Mouse (Mus musculus) MEL (cell line): Measurements from ENCODE around the gene Nars2. TPM values are rescaled to one million over a fixed set of nuclear protein-coding genes. Genes with fewer than 3 reads are reported as not detected.

Experiments
- DNase-seq: peaks from one replicate; pipeline ENCODE4 v3.0.0; 2011; ENCODE audit warnings: low read depth, low spot score
- H3K27ac ChIP-seq: 2 replicates; pipeline ENCODE4 v1.5.1; 2012; ENCODE audit warnings: low read depth, mild to moderate bottlenecking, control low read depth, low read length, moderate library complexity; ENCODE audit not compliant: control insufficient read depth
- H3K27me3 ChIP-seq, 2 experiments: fragments of 150-350 bp in 1 of 2; sonication (generic) in 1 of 2; 2 replicates each; pipeline ENCODE4 v1.6.1; 2012; ENCODE audit warnings: low read length in 2 of 2, mild to moderate bottlenecking in 2 of 2, improper control_type of control experiment in 1 of 2, moderate library complexity in 1 of 2; ENCODE audit not compliant: insufficient read depth in 2 of 2, control insufficient read depth in 1 of 2
- H3K36me3 ChIP-seq, 2 experiments: 2 replicates each; pipeline ENCODE4 v1.6.1; 2012 to 2014; ENCODE audit warnings: low read length in 2 of 2, improper control_type of control experiment in 1 of 2, inconsistent platforms in 1 of 2, mild to moderate bottlenecking in 1 of 2; ENCODE audit not compliant: insufficient read depth in 2 of 2, control insufficient read depth in 1 of 2
- H3K4me1 ChIP-seq, 2 experiments: fragments of 150-350 bp in 1 of 2; sonication (generic) in 1 of 2; 2 replicates each; pipeline ENCODE4 v1.6.1; 2012; ENCODE audit warnings: low read length in 2 of 2, improper control_type of control experiment in 1 of 2, mild to moderate bottlenecking in 1 of 2; ENCODE audit not compliant: insufficient read depth in 2 of 2, control insufficient read depth in 1 of 2
- H3K4me3 ChIP-seq, 2 experiments: fragments of 150-350 bp in 1 of 2; sonication (generic) in 1 of 2; 2 replicates each; pipeline ENCODE4 v1.5.1; 2012; ENCODE audit warnings: low read depth in 2 of 2, low read length in 2 of 2, mild to moderate bottlenecking in 2 of 2, moderate library complexity in 2 of 2, control low read depth in 1 of 2, improper control_type of control experiment in 1 of 2; ENCODE audit not compliant: control insufficient read depth in 1 of 2, insufficient read depth in 1 of 2
- H3K79me2 ChIP-seq: 2 replicates; pipeline ENCODE4 v1.6.1; 2012; ENCODE audit warnings: mild to moderate bottlenecking, low read length, moderate library complexity; ENCODE audit not compliant: control insufficient read depth, poor library complexity, insufficient read depth
- H3K9ac ChIP-seq: 2 replicates; pipeline ENCODE4 v1.6.1; 2012; ENCODE audit warnings: low read depth, mild to moderate bottlenecking, control low read depth, low read length, moderate library complexity; ENCODE audit not compliant: control insufficient read depth, poor library complexity, severe bottlenecking
- H3K9me3 ChIP-seq: fragments of 150-350 bp; sonication (generic); replicated peaks from 2 replicates; pipeline ENCODE4 v1.6.1; 2012; ENCODE audit warnings: mild to moderate bottlenecking, low read length, improper control_type of control experiment, moderate library complexity; ENCODE audit not compliant: insufficient read depth
- BHLHE40 ChIP-seq: IDR thresholded peaks from 2 replicates; pipeline ENCODE4 v1.6.1; 2012; ENCODE audit warnings: low read depth, mild to moderate bottlenecking, inconsistent platforms, low read length, improper control_type of control experiment, borderline replicate concordance
- CHD1 ChIP-seq: IDR thresholded peaks from 2 replicates; pipeline ENCODE4 v1.6.1; 2012; ENCODE audit warnings: low read depth, mild to moderate bottlenecking, inconsistent platforms, low read length, improper control_type of control experiment
- CHD2 ChIP-seq: IDR thresholded peaks from 2 replicates; pipeline ENCODE4 v1.6.1; 2011; ENCODE audit warnings: low read length, improper control_type of control experiment
- E2F4 ChIP-seq: IDR thresholded peaks from 2 replicates; pipeline ENCODE4 v1.6.1; 2011; ENCODE audit warnings: low read depth, low read length, improper control_type of control experiment, borderline replicate concordance
- EP300 ChIP-seq, 2 experiments: IDR thresholded peaks; 2 replicates each; pipeline ENCODE4 v1.6.1; 2011; ENCODE audit warnings: improper control_type of control experiment in 2 of 2, low read length in 2 of 2, low read depth in 1 of 2, mild to moderate bottlenecking in 1 of 2
- ETS1 ChIP-seq: IDR thresholded peaks from 2 replicates; pipeline ENCODE4 v1.6.1; 2012; ENCODE audit warnings: low read depth, mild to moderate bottlenecking, inconsistent platforms, low read length, improper control_type of control experiment, moderate library complexity
- GABPA ChIP-seq: IDR thresholded peaks from 2 replicates; pipeline ENCODE4 v1.6.1; 2012; ENCODE audit warnings: low read depth, mild to moderate bottlenecking, inconsistent platforms, low read length, improper control_type of control experiment, moderate library complexity
- GATA1 ChIP-seq: IDR thresholded peaks from 2 replicates; pipeline ENCODE4 v1.6.1; 2011; ENCODE audit warnings: low read depth, low read length, improper control_type of control experiment
- HCFC1 ChIP-seq: IDR thresholded peaks from 2 replicates; pipeline ENCODE4 v1.6.1; 2012; ENCODE audit warnings: low read depth, mild to moderate bottlenecking, inconsistent platforms, low read length, improper control_type of control experiment, moderate library complexity
- JUND ChIP-seq: IDR thresholded peaks from 2 replicates; pipeline ENCODE4 v1.6.1; 2011; ENCODE audit warnings: low read depth, mild to moderate bottlenecking, improper control_type of control experiment, low read length
- KAT2A ChIP-seq: conservative IDR thresholded peaks from 2 replicates; pipeline ENCODE4 v1.6.1; 2012; ENCODE audit warnings: low read depth, low read length, improper control_type of control experiment, inconsistent platforms
- MAFK ChIP-seq: IDR thresholded peaks from 2 replicates; pipeline ENCODE4 v1.6.1; 2011; ENCODE audit warnings: low read depth, mild to moderate bottlenecking, low read length, improper control_type of control experiment, borderline replicate concordance
- MAX ChIP-seq: IDR thresholded peaks from 2 replicates; pipeline ENCODE4 v1.6.1; 2011; ENCODE audit warnings: low read length, improper control_type of control experiment
- MAZ ChIP-seq: IDR thresholded peaks from 2 replicates; pipeline ENCODE4 v1.6.1; 2012; ENCODE audit warnings: low read depth, mild to moderate bottlenecking, inconsistent platforms, low read length, improper control_type of control experiment
- MEF2A ChIP-seq: IDR thresholded peaks from 2 replicates; pipeline ENCODE4 v1.6.1; 2014; ENCODE audit warnings: low read depth, mild to moderate bottlenecking, inconsistent platforms, low read length, improper control_type of control experiment; ENCODE audit not compliant: poor library complexity, insufficient replicate concordance, severe bottlenecking; ENCODE audit errors: extremely low read depth
- MXI1 ChIP-seq: IDR thresholded peaks from 2 replicates; pipeline ENCODE4 v1.6.1; 2011; ENCODE audit warnings: mild to moderate bottlenecking, low read depth, low read length, improper control_type of control experiment
- MYB ChIP-seq: IDR thresholded peaks from 2 replicates; pipeline ENCODE4 v1.6.1; 2011; ENCODE audit warnings: mild to moderate bottlenecking, low read depth, low read length, improper control_type of control experiment
- MYC ChIP-seq: IDR thresholded peaks from 2 replicates; pipeline ENCODE4 v1.6.1; 2011; ENCODE audit warnings: low read depth, mild to moderate bottlenecking, low read length, improper control_type of control experiment, moderate library complexity
- NRF1 ChIP-seq: IDR thresholded peaks from 2 replicates; pipeline ENCODE4 v1.6.1; 2014; ENCODE audit warnings: low read depth, mild to moderate bottlenecking, inconsistent platforms, low read length, improper control_type of control experiment, moderate library complexity; ENCODE audit not compliant: poor library complexity, insufficient read depth, severe bottlenecking
- POLR2AphosphoS2 ChIP-seq: IDR thresholded peaks from 2 replicates; pipeline ENCODE4 v1.6.1; 2011; ENCODE audit warnings: low read length, improper control_type of control experiment
- POLR2AphosphoS5 ChIP-seq: IDR thresholded peaks from 2 replicates; pipeline ENCODE4 v1.6.1; 2012; ENCODE audit warnings: low read depth, borderline replicate concordance, mild to moderate bottlenecking, inconsistent platforms, low read length, moderate library complexity, mixed read lengths
- RAD21 ChIP-seq: IDR thresholded peaks from 2 replicates; pipeline ENCODE4 v1.6.1; 2011; ENCODE audit warnings: mild to moderate bottlenecking, low read depth, low read length, improper control_type of control experiment
- RCOR1 ChIP-seq: IDR thresholded peaks from 2 replicates; pipeline ENCODE4 v1.6.1; 2012; ENCODE audit warnings: low read depth, mild to moderate bottlenecking, inconsistent platforms, low read length, improper control_type of control experiment
- SIN3A ChIP-seq: IDR thresholded peaks from 2 replicates; pipeline ENCODE4 v1.6.1; 2012; ENCODE audit warnings: low read length, improper control_type of control experiment, inconsistent platforms
- TAL1 ChIP-seq: IDR thresholded peaks from 2 replicates; pipeline ENCODE4 v1.6.1; 2012; ENCODE audit warnings: mild to moderate bottlenecking, inconsistent platforms, low read length, moderate library complexity, mixed read lengths
- TCF12 ChIP-seq: IDR thresholded peaks from 2 replicates; pipeline ENCODE4 v1.6.1; 2014; ENCODE audit warnings: low read depth, mild to moderate bottlenecking, inconsistent platforms, low read length, improper control_type of control experiment, moderate library complexity
- UBTF ChIP-seq: IDR thresholded peaks from 2 replicates; pipeline ENCODE4 v1.6.1; 2012; ENCODE audit warnings: low read depth, mild to moderate bottlenecking, inconsistent platforms, low read length, improper control_type of control experiment, moderate library complexity, borderline replicate concordance; ENCODE audit not compliant: insufficient read depth
- ZC3H11A ChIP-seq: IDR thresholded peaks from 2 replicates; pipeline ENCODE4 v1.6.1; 2012; ENCODE audit warnings: low read depth, mild to moderate bottlenecking, inconsistent platforms, low read length, improper control_type of control experiment
- ZKSCAN1 ChIP-seq: IDR thresholded peaks from 2 replicates; pipeline ENCODE4 v1.6.1; 2012; ENCODE audit warnings: low read depth, mild to moderate bottlenecking, inconsistent platforms, low read length, improper control_type of control experiment, moderate library complexity
- ZNF384 ChIP-seq: IDR thresholded peaks from 2 replicates; pipeline ENCODE4 v1.6.1; 2012; ENCODE audit warnings: low read depth, mild to moderate bottlenecking, inconsistent platforms, low read length, improper control_type of control experiment
- polyA plus RNA-seq, 2 experiments: library from polyadenylated mRNA; stranded (reverse) in 1 of 2; unstranded in 1 of 2; fragments of >175 nt in 1 of 2; fragments of >200 nt in 1 of 2; gene quantifications; 2 replicates each; pipeline versions ENCODE4 v1.2.1 to v1.2.4; 2012; ENCODE audit warnings: low replicate concordance in 2 of 2, low read depth in 1 of 2; ENCODE audit not compliant: insufficient read length in 2 of 2, insufficient read depth in 1 of 2, missing spikeins in 1 of 2
- total RNA-seq: library from RNA; depleted of rRNA; stranded (reverse); fragments of 300-350 nt; gene quantifications from 2 replicates; pipeline ENCODE4 v1.2.3, GENCODE M21; 2012

The Nars2 gene
- total and polyA plus RNA-seq, 3 experiments: 14.7 to 22.9 TPM; not detected in 1

DNA sequence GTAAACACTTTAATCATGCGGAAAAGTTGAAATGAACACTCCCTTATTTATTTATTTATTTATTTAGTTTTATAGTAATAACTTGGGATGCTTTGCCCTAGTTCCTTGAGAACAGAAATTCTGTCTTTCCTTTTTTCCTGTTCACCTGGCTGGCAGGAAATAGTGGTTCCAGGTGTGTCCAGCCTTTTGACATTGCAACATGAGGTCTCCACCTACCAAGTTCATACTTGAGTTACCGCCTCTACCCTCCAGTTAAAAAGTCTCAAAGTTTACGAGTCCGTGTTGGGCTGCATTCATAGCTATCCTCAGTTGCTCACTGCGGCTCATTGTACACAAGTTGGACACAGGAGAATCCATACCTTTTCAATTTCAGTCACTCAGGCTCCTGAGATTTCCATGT lies 789 bp downstream of the Nars2 start:
- TF ChIP-seq MXI1 (peak; percentile 54), UBTF (no peak)
- TF ChIP-seq, all 39 proteins: peak for 1
- Histone ChIP-seq H3K27ac (no peak overlapping the region), H3K9ac (peak overlapping the region; percentile 90), H3K4me3 (peak overlapping the region; percentile 79 to 91), H3K79me2 (peaks cover 16% of the 10 kb centered on the region), H3K36me3 (peaks cover 9 to 14% of the 10 kb centered on the region in 2 experiments), H3K4me1 (peaks cover 5 to 8% of the 10 kb centered on the region in 2 experiments; a peak in 3 of 4 replicates), H3K9me3 (no peaks in the 10 kb centered on the region), H3K27me3 (no peaks in the 10 kb centered on the region)
- no peak for DNase-seq

DNA sequence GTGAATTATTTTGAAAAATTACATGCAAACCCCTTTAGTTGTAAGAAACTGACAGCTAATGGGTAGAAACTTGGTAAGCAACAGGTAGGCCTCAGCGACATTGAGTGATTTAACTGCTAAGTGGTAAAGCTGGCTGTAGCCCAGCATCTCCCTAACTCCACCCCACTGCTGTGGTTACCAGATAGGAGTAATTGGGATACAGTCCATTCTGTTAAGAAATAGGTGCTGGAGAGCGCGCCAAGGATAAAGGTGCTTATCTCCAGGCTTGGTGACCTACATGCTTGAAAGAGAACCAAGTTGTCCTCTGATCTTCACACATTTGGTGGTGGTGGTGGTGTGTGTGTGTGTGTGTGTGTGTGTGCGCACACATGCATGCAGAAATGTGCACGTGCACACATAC lies 7.9 kb downstream of the Nars2 start:
- H3K9ac ChIP-seq: no peak overlapping the region

DNA sequence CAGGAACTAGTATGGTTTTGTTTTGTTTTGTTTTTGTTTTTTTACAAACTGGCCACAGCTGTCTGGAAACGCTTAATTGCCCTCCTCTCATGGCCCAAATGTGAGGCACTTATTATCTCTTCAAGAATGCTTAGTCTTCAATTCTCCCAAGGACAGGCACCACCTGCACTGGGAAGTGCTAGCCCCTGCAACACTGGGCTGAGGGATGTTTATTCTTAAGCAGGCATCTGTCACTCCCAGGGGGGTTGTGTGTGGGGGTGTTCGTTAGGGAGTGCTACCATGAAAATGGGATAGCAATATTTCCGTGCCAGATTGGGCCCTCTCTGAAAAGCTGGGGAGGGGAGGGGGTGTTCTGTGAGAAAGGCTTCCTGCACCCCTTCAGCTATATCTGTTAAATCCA lies 15.9 kb downstream of the Nars2 start:
- H3K4me3 ChIP-seq: no peak overlapping the region
- TF ChIP-seq MEF2A: no peak
- no peak for TF ChIP-seq HCFC1
- no peak for TF ChIP-seq MYB
- no peak for TF ChIP-seq CHD2
- TF ChIP-seq MYC: no peak
- no peak for TF ChIP-seq TCF12
- TF ChIP-seq NRF1: no peak
- no peak for TF ChIP-seq JUND
- TF ChIP-seq MAX: no peak
- TF ChIP-seq ETS1: no peak
- DNase-seq: no peak

More for the DNA sequence above, 7.9 kb downstream of the Nars2 start:
- Histone ChIP-seq H3K4me1 (peaks cover 0 to 8% of the 10 kb centered on the region in 2 experiments; a peak in 2 of 4 replicates), H3K27me3 (no peaks in the 10 kb centered on the region), H3K9me3 (no peaks in the 10 kb centered on the region), H3K36me3 (peaks cover 13 to 27% of the 10 kb centered on the region in 2 experiments), H3K27ac (no peak overlapping the region), H3K4me3 (no peak overlapping the region)
- DNase-seq: peak; percentile 71
- TF ChIP-seq MXI1 (peak; percentile 37; the same call in 1 of the 2 replicates), GABPA (no peak), TCF12 (peak; percentile 88), RCOR1 (peak; percentile 71; the same call in 1 of the 2 replicates), ETS1 (peak; percentile 60), MAZ (no peak), ZC3H11A (no peak), EP300 (IDR thresholded peaks at IDR 0.05; ENCODE audit: low read depth in 1 of 2, low read length in 2 of 2) (peak; percentile 75 to 83), MAX (no peak), BHLHE40 (no peak), HCFC1 (no peak), KAT2A (no peak), TAL1 (peak; percentile 75), E2F4 (no peak), ZNF384 (no peak), MAFK (no peak; the same call in 1 of the 2 replicates), POLR2AphosphoS2 (no peak), RAD21 (no peak), SIN3A (peak; percentile 28; the same call in 1 of the 2 replicates), GATA1 (peak; percentile 66), POLR2AphosphoS5 (no peak), CHD1 (no peak), CHD2 (no peak), UBTF (no peak), ZKSCAN1 (no peak)
- TF ChIP-seq, all 39 proteins: peak for 8
- 0 out of 2 replicates have a peak, but pooled peaks cover 2% of the 10 kb centered on the region for H3K79me2 ChIP-seq

More for the DNA sequence above, 15.9 kb downstream of the Nars2 start:
- no peaks in the 10 kb centered on the region for H3K79me2 ChIP-seq
- H3K27me3 ChIP-seq: no peaks in the 10 kb centered on the region
- peaks cover 10 to 11% of the 10 kb centered on the region in 2 experiments for H3K4me1 ChIP-seq
- no peaks in the 10 kb centered on the region for H3K9me3 ChIP-seq
- H3K9ac ChIP-seq: no peak overlapping the region
- no peak overlapping the region for H3K27ac ChIP-seq
- peaks cover 0 to 16% of the 10 kb centered on the region in 2 experiments; a peak in 3 of 4 replicates for H3K36me3 ChIP-seq
